Mouse (Mus musculus): ENCODE results near the gene Ciz1. TPM values are rescaled to one million over a fixed set of nuclear protein-coding genes. Genes with fewer than 3 reads are reported as not detected.

The Ciz1 gene
- polyA plus RNA-seq (2015; fragmentation: Nextera tagmentation; extraction: Ambion mirVana) = 20.1 and 20.7 TPM in 2 replicates

- H3K4me1 ChIP-seq (replicated peaks; ENCODE audit: control insufficient read depth, insufficient read depth, low read length) = peaks cover 6% of the 10 kb centered on the region
- H3K9ac ChIP-seq (ENCODE audit: low read depth, low read length) = peak within 1 kb of the TSS; percentile 83
- peaks cover 5% of the 10 kb centered on the region; the same call in 1 of the 2 replicates for H3K36me3 ChIP-seq (ENCODE audit: control insufficient read depth, insufficient read depth)
- no peak for ATAC-seq
- H3K27ac ChIP-seq (ENCODE audit: low read depth, low read length) = peak within 1 kb of the TSS; percentile 94
- WGBS = 2% methylated on average over 33 of the region's 52 CpGs
- peak within 1 kb of the TSS; percentile 93 for H3K4me2 ChIP-seq (replicated peaks; ENCODE audit: low read depth)
- H3K27me3 ChIP-seq (replicated peaks; ENCODE audit: control insufficient read depth, insufficient read depth, low read length) = no peaks in the 10 kb centered on the region
- no peak for TF ChIP-seq CTCF (IDR thresholded peaks at IDR 0.05; ENCODE audit: low read depth)
- no peaks in the 10 kb centered on the region for H3K9me3 ChIP-seq (ENCODE audit: control insufficient read depth)
- H3K4me3 ChIP-seq (ENCODE audit: low read depth, low read length) = peak within 1 kb of the TSS; percentile 83
Observed at GRCm38 (mm10) chr2:32352151-32353006, at the start of gene Ciz1. Gene Ciz1 (plus strand): TSS chr2:32352327.

DNA sequence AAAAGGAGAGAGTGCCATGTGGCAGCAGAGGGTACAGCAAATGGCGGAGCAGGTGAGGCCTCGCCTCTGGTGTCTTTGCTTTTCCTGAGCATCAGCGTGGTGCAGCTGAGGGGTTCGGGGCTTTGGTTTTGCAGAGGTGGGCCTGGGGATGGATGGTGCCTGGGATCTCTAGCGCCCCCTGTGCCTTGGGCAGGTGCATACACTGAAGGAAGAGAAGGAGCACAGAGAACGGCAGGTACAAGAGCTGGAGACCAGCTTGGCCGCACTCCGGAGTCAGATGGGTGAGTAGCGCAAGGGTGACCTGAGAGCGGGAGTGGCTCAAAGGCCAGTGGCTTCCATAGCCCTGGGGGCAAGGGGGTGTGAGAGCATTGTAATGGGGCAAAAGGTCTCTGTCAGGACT, 49.2 kb upstream of the Ciz1 start:
- peaks cover 88% of the 10 kb centered on the region for H3K36me3 ChIP-seq (ENCODE audit: control insufficient read depth, insufficient read depth)
- no peak overlapping the region for H3K4me3 ChIP-seq (ENCODE audit: low read depth, low read length)
- H3K9ac ChIP-seq (ENCODE audit: low read depth, low read length) = no peak overlapping the region
- WGBS = 94% methylated on average over 9 of the region's 10 CpGs
- H3K27me3 ChIP-seq (replicated peaks; ENCODE audit: control insufficient read depth, insufficient read depth, low read length) = no peaks in the 10 kb centered on the region
- peak; percentile 55 for TF ChIP-seq CTCF (IDR thresholded peaks at IDR 0.05; ENCODE audit: low read depth)
- no peak overlapping the region for H3K27ac ChIP-seq (ENCODE audit: low read depth, low read length)
- ATAC-seq = no peak
- H3K4me1 ChIP-seq (replicated peaks; ENCODE audit: control insufficient read depth, insufficient read depth, low read length) = no peaks in the 10 kb centered on the region
- no peak overlapping the region for H3K4me2 ChIP-seq (replicated peaks; ENCODE audit: low read depth)
- no peaks in the 10 kb centered on the region for H3K9me3 ChIP-seq (ENCODE audit: control insufficient read depth)

DNA sequence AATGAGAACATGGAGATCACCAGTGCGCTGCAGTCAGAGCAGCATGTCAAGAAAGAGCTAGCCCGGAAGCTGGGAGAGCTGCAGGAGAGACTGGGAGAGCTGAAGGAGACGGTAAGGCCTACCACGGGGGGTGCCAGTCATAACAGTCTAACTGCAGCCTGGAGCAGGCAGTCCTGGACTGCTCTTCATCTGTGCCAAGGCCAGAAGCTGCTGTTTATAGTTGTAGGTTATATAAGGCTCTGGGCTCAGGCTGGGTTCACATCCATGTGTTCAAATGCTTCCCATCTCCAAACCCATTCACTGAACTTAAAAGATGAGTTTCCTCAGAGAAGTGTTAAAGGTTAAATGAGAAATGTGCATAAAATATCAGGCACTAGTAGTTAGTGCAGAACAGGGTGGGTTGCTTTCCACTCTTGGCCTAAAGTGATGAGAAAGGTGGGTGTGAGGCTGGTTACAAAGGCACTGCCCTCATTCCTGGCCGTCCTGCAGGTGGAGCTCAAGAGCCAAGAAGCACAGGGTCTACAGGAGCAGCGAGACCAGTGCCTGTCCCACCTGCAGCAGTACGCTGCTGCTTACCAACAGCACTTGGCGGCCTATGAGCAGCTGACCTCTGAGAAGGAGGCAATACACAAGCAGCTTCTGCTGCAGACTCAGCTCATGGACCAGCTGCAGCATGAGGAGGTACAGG, 47.8 kb upstream of the Ciz1 start:
- H3K9ac ChIP-seq (ENCODE audit: low read depth, low read length) = no peak overlapping the region
- peak; percentile 87 for TF ChIP-seq CTCF (IDR thresholded peaks at IDR 0.05; ENCODE audit: low read depth)
- no peak overlapping the region for H3K4me3 ChIP-seq (ENCODE audit: low read depth, low read length)
- H3K36me3 ChIP-seq (ENCODE audit: control insufficient read depth, insufficient read depth) = peaks cover 87% of the 10 kb centered on the region
- ATAC-seq = peak; percentile 18; the same call in 1 of the 2 replicates
- WGBS = 55% methylated on average over 8 of the region's 8 CpGs
- no peaks in the 10 kb centered on the region for H3K27me3 ChIP-seq (replicated peaks; ENCODE audit: control insufficient read depth, insufficient read depth, low read length)
- H3K9me3 ChIP-seq (ENCODE audit: control insufficient read depth) = no peaks in the 10 kb centered on the region
- H3K4me2 ChIP-seq (replicated peaks; ENCODE audit: low read depth) = no peak overlapping the region
- no peak overlapping the region for H3K27ac ChIP-seq (ENCODE audit: low read depth, low read length)
- no peaks in the 10 kb centered on the region for H3K4me1 ChIP-seq (replicated peaks; ENCODE audit: control insufficient read depth, insufficient read depth, low read length)

DNA sequence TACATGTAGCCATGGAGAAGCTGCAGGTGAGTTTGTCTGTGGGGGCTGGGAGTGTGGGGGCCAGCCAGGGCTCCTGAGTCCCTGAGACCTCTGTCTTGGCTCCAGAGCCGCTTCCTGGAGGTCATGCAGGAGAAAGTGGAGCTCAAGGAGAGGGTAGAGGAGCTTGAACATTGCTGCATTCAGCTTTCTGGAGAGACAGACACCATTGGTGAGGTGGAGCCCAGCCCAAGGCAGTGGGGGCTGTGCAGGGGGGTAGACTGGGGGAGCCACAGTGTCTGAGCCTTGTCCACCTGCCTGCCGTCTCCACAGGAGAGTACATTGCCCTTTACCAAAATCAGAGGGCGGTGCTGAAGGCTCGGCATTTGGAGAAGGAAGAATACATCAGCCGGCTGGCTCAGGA, 46.5 kb upstream of the Ciz1 start:
- 90% methylated on average over 5 of the region's 5 CpGs for WGBS
- no peak overlapping the region for H3K4me3 ChIP-seq (ENCODE audit: low read depth, low read length)
- TF ChIP-seq CTCF (IDR thresholded peaks at IDR 0.05; ENCODE audit: low read depth) = no peak
- H3K9me3 ChIP-seq (ENCODE audit: control insufficient read depth) = no peaks in the 10 kb centered on the region
- no peak overlapping the region for H3K27ac ChIP-seq (ENCODE audit: low read depth, low read length)
- H3K9ac ChIP-seq (ENCODE audit: low read depth, low read length) = no peak overlapping the region
- peaks cover 93% of the 10 kb centered on the region for H3K36me3 ChIP-seq (ENCODE audit: control insufficient read depth, insufficient read depth)
- ATAC-seq = no peak
- H3K27me3 ChIP-seq (replicated peaks; ENCODE audit: control insufficient read depth, insufficient read depth, low read length) = no peaks in the 10 kb centered on the region
- H3K4me2 ChIP-seq (replicated peaks; ENCODE audit: low read depth) = no peak overlapping the region
- no peaks in the 10 kb centered on the region for H3K4me1 ChIP-seq (replicated peaks; ENCODE audit: control insufficient read depth, insufficient read depth, low read length)

DNA sequence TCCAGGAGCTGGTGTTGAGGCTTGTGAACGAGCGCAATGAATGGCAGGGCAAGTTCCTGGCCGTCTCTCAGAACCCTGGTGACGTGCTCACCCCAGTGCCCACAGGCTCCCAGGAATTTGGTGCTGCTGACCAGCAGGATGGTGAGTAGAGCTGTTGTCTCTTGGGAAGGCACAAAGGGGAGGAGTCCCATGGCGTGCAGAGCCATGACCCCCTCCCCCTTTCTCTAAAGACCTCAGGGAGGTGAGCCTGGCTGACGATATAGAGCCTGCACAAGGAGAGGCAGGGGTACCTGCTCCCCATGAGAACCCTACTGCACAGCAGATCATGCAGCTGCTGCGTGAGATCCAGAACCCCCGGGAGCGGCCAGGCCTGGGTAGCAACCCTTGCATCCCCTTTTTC, 46.0 kb upstream of the Ciz1 start:
- H3K4me1 ChIP-seq (replicated peaks; ENCODE audit: control insufficient read depth, insufficient read depth, low read length) = no peaks in the 10 kb centered on the region
- no peaks in the 10 kb centered on the region for H3K27me3 ChIP-seq (replicated peaks; ENCODE audit: control insufficient read depth, insufficient read depth, low read length)
- no peak for ATAC-seq
- H3K4me2 ChIP-seq (replicated peaks; ENCODE audit: low read depth) = no peak overlapping the region
- WGBS = 84% methylated on average over 9 of the region's 9 CpGs
- H3K4me3 ChIP-seq (ENCODE audit: low read depth, low read length) = no peak overlapping the region
- H3K36me3 ChIP-seq (ENCODE audit: control insufficient read depth, insufficient read depth) = peaks cover 93% of the 10 kb centered on the region
- H3K27ac ChIP-seq (ENCODE audit: low read depth, low read length) = 0 out of 2 replicates have a peak overlapping the region, but pooled peaks have one; percentile 7
- H3K9ac ChIP-seq (ENCODE audit: low read depth, low read length) = no peak overlapping the region
- TF ChIP-seq CTCF (IDR thresholded peaks at IDR 0.05; ENCODE audit: low read depth) = no peak
- no peaks in the 10 kb centered on the region for H3K9me3 ChIP-seq (ENCODE audit: control insufficient read depth)

- H3K9ac ChIP-seq (ENCODE audit: low read depth, low read length) = no peak overlapping the region
- WGBS = 91% methylated on average over 6 of the region's 6 CpGs
- no peak overlapping the region for H3K27ac ChIP-seq (ENCODE audit: low read depth, low read length)
- H3K4me1 ChIP-seq (replicated peaks; ENCODE audit: control insufficient read depth, insufficient read depth, low read length) = 0 out of 2 replicates have a peak, but pooled peaks cover 4% of the 10 kb centered on the region
- H3K4me2 ChIP-seq (replicated peaks; ENCODE audit: low read depth) = no peak overlapping the region
- no peak for ATAC-seq
- H3K27me3 ChIP-seq (replicated peaks; ENCODE audit: control insufficient read depth, insufficient read depth, low read length) = no peaks in the 10 kb centered on the region
- no peak overlapping the region for H3K4me3 ChIP-seq (ENCODE audit: low read depth, low read length)
- no peak for TF ChIP-seq CTCF (IDR thresholded peaks at IDR 0.05; ENCODE audit: low read depth)
- peaks cover 82% of the 10 kb centered on the region for H3K36me3 ChIP-seq (ENCODE audit: control insufficient read depth, insufficient read depth)
- no peaks in the 10 kb centered on the region for H3K9me3 ChIP-seq (ENCODE audit: control insufficient read depth)
Observed at GRCm38 (mm10) chr2:32307247-32307798, 44.8 kb upstream of the Ciz1 start.
